Mouse (Mus musculus): ENCODE data around the gene Fhod1.

Gene Fhod1

GRCm38 (mm10) chr8:105347428-105348221, at the start of gene Fhod1:
Gene Fhod1, minus strand, starts transcription at chr8:105347953.
- DNase-seq (ENCODE audit: low read depth, low spot score) = peak; percentile 97

- DNase-seq (ENCODE audit: low read depth, low spot score) = peak; percentile 29
These were observed 46.2 kb upstream of the Fhod1 start for GRCm38 (mm10) chr8:105393915-105394314.

GRCm38 (mm10) chr8:105393089-105393787, 45.5 kb upstream of the Fhod1 start:
- DNase-seq (ENCODE audit: low read depth, low spot score) = no peak

GRCm38 (mm10) chr8:105389096-105389495, 41.3 kb upstream of the Fhod1 start:
- no peak for DNase-seq (ENCODE audit: low read depth, low spot score)

- no peak for DNase-seq (ENCODE audit: low read depth, low spot score)
These were observed 39.4 kb upstream of the Fhod1 start for GRCm38 (mm10) chr8:105387151-105387550.

- no peak for DNase-seq (ENCODE audit: low read depth, low spot score)
These were observed 36.3 kb upstream of the Fhod1 start for GRCm38 (mm10) chr8:105384070-105384469.

GRCm38 (mm10) chr8:105380308-105380707, 32.6 kb upstream of the Fhod1 start:
- no peak for DNase-seq (ENCODE audit: low read depth, low spot score)

- DNase-seq (ENCODE audit: low read depth, low spot score) = no peak
These were observed 30.9 kb upstream of the Fhod1 start for GRCm38 (mm10) chr8:105378673-105379072.

GRCm38 (mm10) chr8:105374513-105374966, 26.8 kb upstream of the Fhod1 start:
- DNase-seq (ENCODE audit: low read depth, low spot score) = peak; percentile 92

GRCm38 (mm10) chr8:105373032-105373431, 25.3 kb upstream of the Fhod1 start, which contains the start of gene Plekhg4:
Gene Plekhg4, plus strand, starts transcription at chr8:105373274.
- DNase-seq (ENCODE audit: low read depth, low spot score) = no peak

GRCm38 (mm10) chr8:105372473-105372872, 24.7 kb upstream of the Fhod1 start:
- no peak for DNase-seq (ENCODE audit: low read depth, low spot score)

GRCm38 (mm10) chr8:105367107-105367506, 19.4 kb upstream of the Fhod1 start:
- DNase-seq (ENCODE audit: low read depth, low spot score) = peak; percentile 61

GRCm38 (mm10) chr8:105361751-105362702, 14.3 kb upstream of the Fhod1 start:
- no peak for DNase-seq (ENCODE audit: low read depth, low spot score)

GRCm38 (mm10) chr8:105359646-105360045, 11.9 kb upstream of the Fhod1 start:
- peak; percentile 56 for DNase-seq (ENCODE audit: low read depth, low spot score)

GRCm38 (mm10) chr8:105359208-105359607, 11.5 kb upstream of the Fhod1 start:
- DNase-seq (ENCODE audit: low read depth, low spot score) = no peak

- DNase-seq (ENCODE audit: low read depth, low spot score) = no peak
These were observed 8.9 kb upstream of the Fhod1 start for GRCm38 (mm10) chr8:105356681-105357080.

GRCm38 (mm10) chr8:105355179-105356024, 7.6 kb upstream of the Fhod1 start:
- peak; percentile 82 for DNase-seq (ENCODE audit: low read depth, low spot score)

GRCm38 (mm10) chr8:105354549-105354948, 6.8 kb upstream of the Fhod1 start:
- no peak for DNase-seq (ENCODE audit: low read depth, low spot score)

GRCm38 (mm10) chr8:105353583-105354135, 5.9 kb upstream of the Fhod1 start:
- DNase-seq (ENCODE audit: low read depth, low spot score) = no peak

GRCm38 (mm10) chr8:105350186-105350585, 2.4 kb upstream of the Fhod1 start:
- no peak for DNase-seq (ENCODE audit: low read depth, low spot score)
